Mouse (Mus musculus) leukemia stem cell, adult 10-12 weeks (primary cell): ENCODE data around the gene Armcx4. TPM values are rescaled to one million over a fixed set of nuclear protein-coding genes. Genes with fewer than 3 reads are reported as not detected.

Source experiments
- polyA plus RNA-seq: library from polyadenylated mRNA; stranded (reverse); fragments of >175 nt; gene quantifications from 2 replicates; pipeline ENCODE4 v1.2.3, GENCODE M21; 2012; ENCODE audit warnings: low replicate concordance

Gene Armcx4
- polyA plus RNA-seq = 0.15 and 0.26 TPM in 2 replicates

DNA sequence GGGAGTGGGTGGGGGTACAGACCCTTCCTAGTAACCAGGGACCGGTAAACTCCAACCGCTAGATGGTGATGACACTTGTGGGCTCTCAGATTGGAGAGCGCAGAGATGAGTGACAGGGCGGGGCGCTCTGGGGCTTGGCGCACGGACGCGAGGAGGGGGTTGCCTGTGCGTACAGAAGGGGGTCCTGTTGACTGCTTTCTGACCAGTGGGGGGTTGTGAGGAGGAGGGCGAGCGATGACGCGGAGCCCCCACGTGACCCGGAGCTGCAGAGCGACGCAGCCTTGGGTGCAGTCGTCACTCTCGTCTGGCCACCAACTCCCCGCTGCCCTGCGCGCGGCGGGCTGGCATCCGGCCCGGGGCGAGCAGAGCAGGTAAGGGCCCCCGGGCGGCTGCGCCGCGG, at the start of gene Armcx4:
Armcx4 (plus strand) TSS at position 253 of the 400 bp plus-strand sequence.

GRCm38 (mm10) chrX:134717752-134718308, 31.5 kb downstream of the Armcx4 start, which contains the start of gene Armcx1:
Gene Armcx1 (plus strand): TSS chrX:134717963.

Other genes with a start within 250 kb of the Armcx4 start
- gene Taf7l, start 210.0 kb upstream of the Armcx4 start, polyA plus RNA-seq = not detected in 2 replicates
- 1.8 and 5.5 TPM in 2 replicates for gene Timm8a1, start 144.7 kb upstream of the Armcx4 start, polyA plus RNA-seq
- gene Btk, start 102.9 kb upstream of the Armcx4 start, polyA plus RNA-seq = 2.6 and 18.3 TPM in 2 replicates
- gene Rpl36a, start 100.9 kb upstream of the Armcx4 start, polyA plus RNA-seq = 13.6 and 33.8 TPM in 2 replicates
- 0.29 and 0.36 TPM in 2 replicates for gene Gla, start 85.4 kb upstream of the Armcx4 start, polyA plus RNA-seq
- 2.8 and 11.1 TPM in 2 replicates for gene Hnrnph2, start 85.3 kb upstream of the Armcx4 start, polyA plus RNA-seq
- 0.16 and 0.35 TPM in 2 replicates for gene Armcx1, start 31.4 kb downstream of the Armcx4 start, polyA plus RNA-seq
- gene Armcx6, start 64.9 kb downstream of the Armcx4 start, polyA plus RNA-seq = 0.55 and 1.2 TPM in 2 replicates
- gene Armcx3, start 70.1 kb downstream of the Armcx4 start, polyA plus RNA-seq = 1.4 and 1.5 TPM in 2 replicates
- 2.1 and 11.5 TPM in 2 replicates for gene Armcx2, start 122.7 kb downstream of the Armcx4 start, polyA plus RNA-seq